Mouse (Mus musculus): ENCODE results near the gene Kif13a. TPM values are rescaled to one million over a fixed set of nuclear protein-coding genes. Genes with fewer than 3 reads are reported as not detected.

The Kif13a gene
- total RNA-seq, 2 experiments from 2014 or later: 7.1 to 12.8 TPM

GRCm38 (mm10) chr13:46928404-46928803 is 1.3 kb downstream of the Kif13a start:
- ATAC-seq (replicated peaks; ENCODE audit: low FRiP score, poor library complexity, severe bottlenecking): no peak

GRCm38 (mm10) chr13:46925671-46926070 is 4.0 kb downstream of the Kif13a start:
- no peak for ATAC-seq (replicated peaks; ENCODE audit: low FRiP score, poor library complexity, severe bottlenecking)

- ATAC-seq (replicated peaks; ENCODE audit: low FRiP score, poor library complexity, severe bottlenecking): no peak
These were observed 8.1 kb downstream of the Kif13a start for GRCm38 (mm10) chr13:46921559-46921958.

- ATAC-seq (replicated peaks; ENCODE audit: low FRiP score, poor library complexity, severe bottlenecking): no peak
These were observed 9.9 kb downstream of the Kif13a start for GRCm38 (mm10) chr13:46919797-46920196.

GRCm38 (mm10) chr13:46918509-46918908 is 11.2 kb downstream of the Kif13a start:
- ATAC-seq (replicated peaks; ENCODE audit: low FRiP score, poor library complexity, severe bottlenecking): no peak

GRCm38 (mm10) chr13:46911960-46912359 is 17.7 kb downstream of the Kif13a start:
- ATAC-seq (replicated peaks; ENCODE audit: low FRiP score, poor library complexity, severe bottlenecking): no peak

- ATAC-seq (replicated peaks; ENCODE audit: low FRiP score, poor library complexity, severe bottlenecking): no peak
These were observed 18.6 kb downstream of the Kif13a start for GRCm38 (mm10) chr13:46911018-46911419.

GRCm38 (mm10) chr13:46909946-46910345 is 19.7 kb downstream of the Kif13a start:
- no peak for ATAC-seq (replicated peaks; ENCODE audit: low FRiP score, poor library complexity, severe bottlenecking)

- no peak for ATAC-seq (replicated peaks; ENCODE audit: low FRiP score, poor library complexity, severe bottlenecking)
These were observed 20.6 kb downstream of the Kif13a start for GRCm38 (mm10) chr13:46909005-46909565.

- no peak for ATAC-seq (replicated peaks; ENCODE audit: low FRiP score, poor library complexity, severe bottlenecking)
These were observed 21.3 kb downstream of the Kif13a start for GRCm38 (mm10) chr13:46908387-46908786.

- no peak for ATAC-seq (replicated peaks; ENCODE audit: low FRiP score, poor library complexity, severe bottlenecking)
These were observed 21.8 kb downstream of the Kif13a start for GRCm38 (mm10) chr13:46907861-46908260.

GRCm38 (mm10) chr13:46907115-46907514 is 22.6 kb downstream of the Kif13a start:
- ATAC-seq (replicated peaks; ENCODE audit: low FRiP score, poor library complexity, severe bottlenecking): no peak

GRCm38 (mm10) chr13:46905971-46906370 is 23.7 kb downstream of the Kif13a start:
- no peak for ATAC-seq (replicated peaks; ENCODE audit: low FRiP score, poor library complexity, severe bottlenecking)

- ATAC-seq (replicated peaks; ENCODE audit: low FRiP score, poor library complexity, severe bottlenecking): no peak
These were observed 24.6 kb downstream of the Kif13a start for GRCm38 (mm10) chr13:46904982-46905621.

- no peak for ATAC-seq (replicated peaks; ENCODE audit: low FRiP score, poor library complexity, severe bottlenecking)
These were observed 27.0 kb downstream of the Kif13a start for GRCm38 (mm10) chr13:46902568-46903255.

GRCm38 (mm10) chr13:46900870-46901555 is 28.7 kb downstream of the Kif13a start:
- no peak for ATAC-seq (replicated peaks; ENCODE audit: low FRiP score, poor library complexity, severe bottlenecking)

- ATAC-seq (replicated peaks; ENCODE audit: low FRiP score, poor library complexity, severe bottlenecking): no peak
These were observed 30.8 kb downstream of the Kif13a start for GRCm38 (mm10) chr13:46898837-46899236.

- no peak for ATAC-seq (replicated peaks; ENCODE audit: low FRiP score, poor library complexity, severe bottlenecking)
These were observed 31.3 kb downstream of the Kif13a start for GRCm38 (mm10) chr13:46898411-46898810.

GRCm38 (mm10) chr13:46892380-46892779 is 37.3 kb downstream of the Kif13a start:
- no peak for ATAC-seq (replicated peaks; ENCODE audit: low FRiP score, poor library complexity, severe bottlenecking)

- no peak for ATAC-seq (replicated peaks; ENCODE audit: low FRiP score, poor library complexity, severe bottlenecking)
These were observed 41.5 kb downstream of the Kif13a start for GRCm38 (mm10) chr13:46888150-46888683.
